Mouse (Mus musculus) thymus, postnatal 25 days (tissue): Measurements from ENCODE around the gene 1810049J17Rik.
"Not testable (repeated sequence)": the region's sequence is repeated elsewhere in the genome, so short reads cannot be mapped to it uniquely, and the experiment has no call there.

Experiments
- DNase-seq: peaks from one replicate; pipeline ENCODE4 v3.0.0; 2022

Gene 1810049J17Rik

DNA sequence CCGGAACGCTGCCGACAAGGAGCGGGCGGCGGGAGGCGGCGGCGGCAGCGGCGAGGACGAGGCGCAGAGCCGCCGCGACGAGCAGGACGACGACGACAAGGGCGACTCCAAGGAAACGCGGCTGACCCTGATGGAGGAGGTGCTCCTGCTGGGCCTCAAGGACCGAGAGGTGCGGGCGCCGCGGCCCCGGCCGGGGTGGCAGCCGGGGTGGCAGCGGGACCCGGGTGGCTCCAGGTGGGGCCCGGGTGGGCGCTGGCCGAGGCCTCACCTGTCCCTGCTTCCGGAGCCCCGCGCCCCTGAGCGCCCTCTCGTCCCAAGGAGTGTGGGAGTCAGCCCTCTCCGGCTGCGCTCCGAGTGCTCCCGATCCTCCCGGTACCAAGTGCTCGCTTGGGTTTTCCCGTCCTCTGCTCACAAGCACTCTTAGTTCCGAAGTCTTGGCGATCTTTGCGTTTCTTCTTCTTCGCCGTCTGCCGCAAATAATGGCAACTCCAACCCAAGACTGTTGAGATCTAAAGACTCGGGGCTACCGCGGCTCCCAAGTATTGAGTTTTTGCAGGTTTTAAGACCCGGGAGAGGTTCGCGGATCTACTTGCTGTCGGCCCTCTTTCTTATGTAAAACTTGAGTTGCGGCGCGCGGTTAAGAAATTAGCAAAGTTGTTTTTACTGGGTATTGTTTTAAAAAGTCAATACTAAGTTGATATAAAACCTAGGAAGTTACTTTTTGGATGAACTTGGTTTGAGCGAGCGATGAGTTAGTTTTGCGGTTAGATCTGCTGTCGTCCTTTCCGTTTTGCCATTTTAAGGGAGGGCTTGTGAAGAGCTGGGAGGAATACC lies at the start of gene 1810049J17Rik:
Gene 1810049J17Rik (minus strand): TSS at position 112 of the 834 bp plus-strand sequence.
- DNase-seq: peak; percentile 60

DNA sequence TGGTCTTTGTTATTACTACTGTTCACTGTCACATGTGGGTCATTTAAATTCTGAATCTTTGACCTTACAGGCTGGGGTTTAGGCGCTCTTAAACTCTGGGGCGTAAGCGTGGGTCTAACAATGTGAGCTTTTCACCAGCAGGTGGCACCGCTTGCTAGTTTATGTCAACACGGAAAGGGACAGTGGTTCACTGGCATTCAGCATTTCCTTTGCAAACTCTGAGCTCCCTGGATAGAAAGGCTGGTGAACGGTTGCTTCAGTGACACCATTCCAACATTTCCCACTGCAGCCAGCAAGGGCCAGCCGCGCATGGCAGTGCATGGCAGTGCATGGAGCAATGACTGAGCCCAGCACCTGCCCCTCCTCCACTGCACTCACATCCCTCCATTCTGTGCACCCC lies 49.5 kb upstream of the 1810049J17Rik start:
- DNase-seq: peak; percentile 75

DNA sequence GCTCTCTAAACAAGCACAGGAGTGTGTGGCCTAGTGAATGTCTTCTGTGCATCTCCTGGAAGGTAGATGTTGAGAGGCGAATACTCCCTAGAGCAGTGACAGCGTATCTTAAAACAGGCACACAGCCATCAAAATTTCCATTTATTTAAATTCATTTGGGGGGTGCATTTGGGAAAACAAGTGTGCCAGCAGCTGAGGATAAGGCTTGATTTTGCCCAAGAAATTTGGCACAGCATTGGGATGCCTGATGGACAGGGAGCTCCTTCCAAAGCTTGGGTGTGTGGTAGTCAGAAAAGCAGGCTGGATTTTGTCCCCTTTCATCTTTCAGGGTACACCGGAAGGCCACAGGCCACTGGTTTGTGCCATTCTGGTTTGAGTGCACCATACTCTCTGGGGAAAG lies 48.4 kb upstream of the 1810049J17Rik start:
- DNase-seq: no peak

DNA sequence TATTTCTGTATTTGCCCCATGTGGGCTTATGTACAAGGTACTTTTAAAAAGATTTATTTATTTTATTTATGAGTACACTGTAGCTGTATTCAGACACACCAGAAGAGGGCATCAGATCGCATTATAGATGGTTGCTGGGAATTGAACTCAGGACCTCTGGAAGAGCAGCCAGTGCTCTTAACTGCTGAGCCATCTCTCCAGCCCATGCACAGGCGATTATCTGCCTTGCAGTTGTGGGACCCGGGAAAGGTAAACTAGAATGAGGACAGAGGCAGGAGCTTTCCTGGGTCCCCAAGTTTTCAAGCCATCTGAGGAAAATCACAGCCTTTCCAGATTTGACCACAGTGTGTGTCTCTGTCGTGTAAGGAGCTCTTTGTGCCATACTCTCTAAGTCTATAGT lies 47.2 kb upstream of the 1810049J17Rik start:
- no peak for DNase-seq

DNA sequence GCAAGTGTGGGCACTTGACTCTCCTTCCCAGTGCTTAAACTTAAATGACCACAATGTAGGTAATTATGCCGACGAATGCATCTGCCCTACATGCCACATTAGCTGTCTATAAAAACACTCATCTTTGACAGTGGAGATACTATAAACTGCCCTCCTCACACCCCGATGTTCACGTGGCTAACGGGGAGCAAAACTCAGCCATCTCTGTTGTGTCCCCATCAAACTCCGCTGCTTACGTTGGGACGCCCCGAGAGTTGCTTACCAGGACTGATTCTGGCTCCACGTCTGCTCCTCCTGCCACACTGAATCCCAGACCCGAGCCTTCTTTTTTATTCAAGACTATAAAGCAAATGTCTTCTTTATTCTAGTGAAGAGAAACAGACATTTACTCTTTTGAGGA lies 46.7 kb upstream of the 1810049J17Rik start:
- DNase-seq: no peak

DNA sequence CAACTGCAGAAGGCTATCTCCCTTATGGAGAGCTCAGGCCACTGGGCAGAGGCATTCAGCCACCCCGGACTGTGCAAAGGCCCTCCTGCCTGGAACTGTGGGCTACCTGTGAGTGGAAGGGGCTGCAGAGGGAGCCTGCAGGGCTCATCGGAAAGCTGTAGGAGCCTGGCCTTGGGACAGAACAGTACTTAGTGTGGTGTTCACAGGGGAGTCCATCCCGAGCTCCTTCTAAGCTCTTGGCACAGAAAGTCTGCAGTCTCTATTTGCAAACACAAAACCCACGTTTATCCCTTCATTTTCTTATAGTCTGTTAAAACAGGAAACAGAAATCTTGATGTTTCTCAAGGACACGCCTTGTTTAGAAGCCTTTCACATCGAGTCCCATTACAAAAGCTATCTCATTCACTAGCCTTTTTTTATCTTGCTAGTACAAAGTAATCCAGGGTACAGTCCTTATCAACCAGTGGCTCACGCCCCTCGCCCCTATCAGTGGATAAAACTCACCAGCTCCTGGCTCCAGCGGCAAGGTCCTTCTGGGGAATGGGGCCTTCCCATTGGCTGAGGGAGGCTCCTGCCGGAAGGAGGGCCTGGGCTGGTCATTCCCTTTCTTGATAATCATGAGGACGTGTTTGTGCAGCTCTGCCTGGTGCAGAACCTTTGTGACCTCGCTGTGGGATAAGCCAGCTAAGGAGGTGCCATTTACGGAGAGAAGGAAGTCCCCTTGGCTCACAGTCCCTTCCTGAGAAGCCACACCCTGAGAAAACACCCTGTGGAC lies 45.8 kb upstream of the 1810049J17Rik start:
- DNase-seq: no peak

DNA sequence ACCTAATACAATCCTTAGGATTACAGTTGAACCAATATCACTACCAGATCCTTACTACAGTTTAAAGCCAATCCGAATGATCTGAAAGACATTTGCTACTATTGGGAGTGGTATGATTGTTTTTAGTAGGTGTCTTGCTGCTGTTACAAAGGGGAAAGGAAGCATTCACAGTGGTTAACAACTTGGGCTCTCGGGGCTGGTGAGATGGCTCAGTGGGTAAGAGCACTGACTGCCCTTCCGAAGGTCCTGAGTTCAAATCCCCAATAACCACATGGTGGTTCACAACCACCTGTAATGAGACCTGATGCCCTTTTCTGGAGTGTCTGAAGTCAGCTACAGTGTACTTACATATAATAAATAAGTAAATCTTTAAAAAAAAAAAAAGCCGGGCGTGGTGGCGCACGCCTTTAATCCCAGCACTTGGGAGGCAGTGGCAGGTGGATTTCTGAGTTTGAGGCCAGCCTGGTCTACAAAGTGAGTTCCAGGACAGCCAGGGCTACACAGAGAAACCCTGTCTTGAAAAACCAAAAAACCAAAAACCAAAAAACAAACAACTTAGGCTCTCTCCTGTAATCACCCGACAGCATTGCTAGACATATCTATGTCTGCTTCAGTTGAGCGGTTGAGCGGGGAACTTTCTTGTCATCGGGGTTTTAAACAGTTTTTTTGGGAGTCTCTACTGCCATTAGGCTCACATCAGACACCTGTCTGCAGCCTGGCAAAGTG lies 45.0 kb upstream of the 1810049J17Rik start:
- not testable (repeated sequence) for DNase-seq

DNA sequence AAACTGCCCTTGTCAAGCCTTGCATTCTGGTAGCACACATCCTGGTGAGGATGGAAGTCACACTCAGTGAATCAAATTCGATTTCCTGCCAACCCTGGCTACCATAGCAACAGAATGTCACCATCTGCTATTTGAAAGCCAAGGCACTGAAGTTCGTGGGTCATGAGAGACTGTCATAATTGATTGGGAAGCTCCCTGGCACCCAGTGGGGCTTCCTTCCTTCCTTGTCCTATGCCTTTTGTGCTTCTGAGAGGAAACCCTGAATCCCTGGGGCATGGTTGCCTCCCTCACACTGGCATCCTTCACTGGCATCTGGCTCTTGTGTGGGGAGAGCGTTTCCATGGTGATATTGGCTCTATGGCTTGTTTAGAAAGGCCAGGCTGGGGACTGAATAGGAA lies 44.4 kb upstream of the 1810049J17Rik start:
- DNase-seq: no peak

DNA sequence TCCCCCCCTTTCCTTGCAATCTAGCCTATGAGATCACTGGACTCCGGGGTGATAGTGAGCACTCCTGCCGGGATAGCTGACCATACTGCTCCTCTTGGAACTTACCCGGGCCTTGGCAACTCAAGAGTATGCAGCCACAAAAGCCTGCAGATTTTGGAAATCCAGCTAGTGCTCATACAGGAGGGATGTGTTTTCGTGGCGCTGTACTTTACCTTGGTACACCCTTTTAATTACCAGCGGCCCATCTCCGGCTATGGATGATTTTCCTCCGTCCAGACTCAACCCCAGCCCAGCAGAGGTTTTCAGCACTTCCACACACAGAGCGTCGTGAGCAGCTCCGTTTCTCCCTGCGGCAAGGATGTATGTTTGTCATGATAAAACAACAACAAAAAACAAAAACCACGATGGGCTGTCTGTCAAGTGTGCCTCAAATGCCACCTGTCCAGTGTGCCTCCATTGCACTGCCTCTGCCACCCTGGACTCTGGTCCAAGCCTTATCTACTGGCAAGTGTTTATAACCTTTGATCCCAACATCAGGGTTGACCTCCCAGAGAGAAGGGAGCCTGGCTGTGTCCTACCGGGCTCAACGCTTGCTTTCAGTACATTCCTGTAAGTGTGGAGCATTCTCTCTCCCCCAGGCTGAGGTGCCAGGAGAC lies 43.8 kb upstream of the 1810049J17Rik start:
- no peak for DNase-seq

DNA sequence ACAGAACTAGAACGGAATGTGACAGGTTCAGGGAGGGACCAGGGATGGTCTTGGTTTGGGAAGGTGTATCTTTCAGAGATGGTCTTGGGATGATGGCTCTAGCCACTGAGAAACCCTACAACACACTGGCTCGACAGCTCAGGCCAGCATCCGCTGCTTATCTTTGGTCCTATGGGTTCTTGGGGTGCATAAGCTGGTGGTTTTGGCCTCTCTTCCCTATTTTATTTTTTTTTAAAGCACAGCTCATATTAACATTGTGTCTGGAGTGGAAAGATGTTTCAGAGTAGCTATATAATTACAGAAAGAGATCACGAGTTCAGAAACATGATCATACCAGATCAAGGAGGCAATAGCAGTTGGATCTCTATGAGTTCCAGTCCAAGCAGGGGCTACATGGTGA lies 42.4 kb upstream of the 1810049J17Rik start:
- no peak for DNase-seq

DNA sequence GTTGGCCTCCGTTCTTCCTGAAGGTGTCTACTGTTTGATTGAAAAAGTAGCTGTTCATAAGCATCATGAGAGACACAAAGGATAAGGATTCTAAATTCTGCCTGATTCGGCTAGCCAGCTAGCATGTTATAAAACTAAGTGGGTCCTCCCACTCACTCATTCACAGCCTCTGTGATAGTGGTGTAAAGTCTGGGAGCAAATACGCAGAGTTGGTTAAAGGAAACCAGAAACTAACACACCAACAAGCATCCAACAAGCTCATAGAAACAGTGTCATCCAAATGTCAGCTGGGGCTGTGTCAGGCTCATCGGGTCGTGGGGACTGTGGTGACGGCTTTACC lies 41.0 kb upstream of the 1810049J17Rik start:
- DNase-seq: no peak

DNA sequence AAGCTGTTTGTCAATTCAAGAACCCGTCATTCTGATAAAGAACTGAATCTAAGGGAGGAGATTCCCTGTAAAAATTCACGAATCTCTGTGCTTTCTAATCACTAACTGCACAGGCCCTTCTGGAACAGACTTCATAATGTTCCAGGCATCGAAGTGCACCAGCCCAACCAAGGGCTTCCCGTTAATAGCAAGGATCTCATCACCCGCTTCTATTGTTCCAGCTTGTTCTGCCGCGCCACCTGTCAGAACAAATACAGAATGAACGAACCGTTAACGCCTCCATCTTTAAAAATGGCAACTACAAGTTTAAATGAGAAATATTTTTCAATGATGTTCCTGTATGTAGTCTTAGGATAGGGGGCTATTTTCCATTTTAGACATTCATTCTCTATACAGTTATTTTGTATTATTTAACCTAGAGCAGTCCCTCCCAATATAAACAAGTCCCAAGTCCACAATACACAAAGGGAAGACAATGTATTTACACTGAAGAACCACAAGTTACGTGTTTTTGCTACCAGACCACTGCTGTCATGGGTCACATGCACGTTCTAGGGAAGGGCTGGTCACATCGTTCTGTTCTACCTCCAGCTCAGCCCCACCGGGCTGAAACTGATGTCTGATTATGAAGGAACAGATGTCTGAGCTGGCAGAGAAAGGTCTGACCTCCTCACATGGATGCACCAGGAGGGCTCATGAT lies 40.5 kb upstream of the 1810049J17Rik start:
- DNase-seq: no peak

DNA sequence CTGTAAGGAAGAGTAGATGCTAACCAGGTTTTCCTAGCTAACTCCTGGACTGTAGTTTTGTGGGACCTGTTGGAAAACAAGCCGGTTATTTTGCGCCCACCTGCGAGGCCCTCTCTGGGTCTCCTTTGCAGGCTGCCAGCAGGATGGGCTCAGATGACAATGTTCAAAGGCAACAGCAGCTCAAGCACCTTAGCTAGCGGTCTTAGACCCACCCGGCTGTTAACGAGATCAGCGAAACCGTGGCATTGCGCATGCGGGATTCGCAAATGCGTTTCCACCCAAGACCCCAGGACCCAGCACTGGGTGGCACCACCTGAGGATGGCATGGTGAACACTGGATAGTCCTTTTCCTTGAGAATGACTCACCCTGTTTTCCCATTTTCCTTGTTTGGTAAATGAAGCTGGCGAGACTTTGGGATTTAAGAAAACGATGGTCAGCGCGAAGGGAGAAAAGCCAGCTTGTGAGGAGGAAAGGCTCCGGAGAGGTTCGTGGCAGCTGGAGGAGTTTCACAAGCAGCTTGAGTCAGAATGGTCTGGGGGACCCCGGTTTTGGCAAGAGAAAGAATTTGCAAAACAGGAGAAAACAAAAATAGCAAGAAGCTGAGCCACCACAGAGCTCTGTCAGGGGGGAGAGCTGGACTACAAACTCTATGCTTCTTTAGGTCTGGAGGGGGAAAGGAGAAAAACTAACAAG lies 39.0 kb upstream of the 1810049J17Rik start:
- no peak for DNase-seq

DNA sequence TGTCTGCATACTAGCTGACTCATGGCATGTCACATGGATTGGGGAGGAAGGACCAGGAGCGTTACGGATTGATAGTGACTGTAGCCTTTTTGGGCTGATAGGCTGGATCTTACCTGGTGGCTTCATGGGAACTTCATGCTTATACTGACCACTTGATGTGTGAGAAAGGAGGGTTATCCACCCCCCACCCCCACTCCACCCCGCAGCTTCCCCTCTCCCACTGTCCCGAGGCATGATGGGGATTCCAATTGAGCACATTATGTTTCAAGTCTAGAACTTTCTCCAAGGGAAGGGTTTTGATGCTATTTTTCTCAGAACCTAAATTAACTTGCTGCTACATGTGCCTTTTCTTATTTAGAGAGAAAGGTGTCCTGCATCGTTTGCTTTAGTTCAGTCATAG lies 36.7 kb upstream of the 1810049J17Rik start:
- no peak for DNase-seq

DNA sequence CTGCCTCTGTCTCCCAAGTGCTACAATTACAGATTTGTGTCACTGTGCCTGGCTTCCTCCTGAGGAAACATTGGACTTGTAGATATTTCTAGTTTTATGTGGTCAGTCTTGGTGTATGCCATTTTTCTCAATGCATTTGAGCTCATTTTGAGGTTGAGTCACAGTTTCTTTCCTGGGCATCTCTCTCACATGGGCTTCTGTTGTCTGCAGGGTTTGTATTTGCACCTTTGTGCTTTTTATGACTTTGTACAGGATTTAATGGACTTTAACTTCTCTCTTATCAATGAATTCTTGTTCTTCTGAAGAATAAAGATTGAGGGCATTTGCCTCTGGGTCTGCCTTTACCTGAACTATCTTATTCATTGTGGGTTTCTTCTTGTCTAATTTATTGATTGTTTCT lies 35.8 kb upstream of the 1810049J17Rik start:
- no peak for DNase-seq

DNA sequence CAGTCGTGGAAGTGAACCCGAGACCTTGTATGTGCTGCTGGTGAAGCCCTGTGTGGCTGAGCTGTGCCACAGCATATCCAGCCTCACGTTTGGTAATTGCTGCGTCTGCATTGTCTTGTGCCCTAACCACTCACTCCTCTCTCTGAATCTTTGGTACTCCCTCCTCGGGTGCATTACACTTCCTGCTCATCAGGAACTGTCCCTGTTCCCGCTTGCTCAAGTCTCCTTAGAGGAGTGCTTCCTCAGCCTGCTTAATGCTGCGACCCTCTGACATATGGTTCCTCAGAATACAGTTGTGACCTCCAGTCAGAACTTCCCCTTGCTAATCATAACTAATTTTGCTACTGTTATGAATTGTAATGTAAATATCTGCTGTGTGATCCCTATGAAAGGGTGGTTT lies 34.2 kb upstream of the 1810049J17Rik start:
- no peak for DNase-seq

DNA sequence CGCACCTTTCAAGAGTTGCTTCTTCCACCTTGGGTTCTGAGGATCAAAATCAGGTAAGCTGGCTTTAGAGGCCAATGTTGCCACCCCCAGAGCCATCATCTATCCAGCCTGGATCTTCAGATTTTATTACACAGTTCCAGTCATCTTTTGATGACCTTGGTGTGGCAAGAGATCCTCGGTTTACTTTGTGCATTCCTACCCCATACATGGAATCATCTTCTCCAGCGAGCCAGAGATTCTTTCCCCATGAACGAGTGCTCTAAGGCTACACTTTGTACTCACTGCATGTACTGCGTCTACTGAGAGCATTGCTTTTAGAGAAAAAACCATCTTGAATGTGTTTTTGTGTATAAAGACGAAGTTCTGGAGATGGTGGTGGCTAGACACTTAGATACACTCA lies 33.6 kb upstream of the 1810049J17Rik start:
- DNase-seq: no peak

DNA sequence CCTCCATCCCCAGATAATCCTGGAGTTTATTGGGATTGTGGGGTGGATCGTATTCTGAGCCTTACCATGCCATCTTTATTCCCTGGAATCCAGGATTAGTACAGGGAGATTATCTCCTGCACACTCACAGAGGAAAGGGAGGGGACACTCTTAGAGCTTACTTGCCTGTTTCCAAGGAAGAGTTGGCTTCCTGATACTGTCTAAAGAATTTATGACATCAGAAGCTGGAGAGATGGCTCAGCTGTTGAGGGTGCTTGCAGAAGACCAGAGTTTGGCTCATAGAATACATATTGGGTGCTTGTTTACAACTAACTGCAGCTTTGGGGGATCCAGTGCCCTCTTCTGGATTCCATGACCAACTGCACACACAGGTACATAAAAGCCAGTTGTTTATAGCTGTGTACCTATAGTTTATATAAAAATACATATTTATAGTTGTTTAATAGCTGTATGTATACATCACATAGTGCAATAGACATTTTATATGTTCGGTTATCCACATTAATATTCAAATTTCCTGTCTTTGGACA lies 32.6 kb upstream of the 1810049J17Rik start:
- no peak for DNase-seq

DNA sequence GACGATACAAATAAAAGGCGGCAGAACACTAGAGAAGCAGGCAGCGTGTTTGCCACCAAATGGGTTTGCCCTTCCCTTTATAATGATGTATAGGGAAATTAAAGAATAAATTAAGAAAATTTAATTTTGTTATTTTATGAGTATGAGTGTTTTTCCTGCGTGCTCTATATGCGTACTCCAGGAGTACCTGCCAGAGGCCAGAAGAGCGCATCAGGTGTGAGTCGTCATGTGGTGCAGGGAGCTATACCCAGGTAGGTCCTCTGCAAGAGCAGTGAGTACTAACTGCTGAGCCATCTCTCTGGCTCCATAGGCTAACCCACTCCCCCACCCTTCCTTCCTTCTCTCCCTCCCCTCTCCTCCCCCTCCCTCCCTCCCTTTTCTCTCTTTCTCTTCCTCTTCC lies 29.8 kb upstream of the 1810049J17Rik start:
- no peak for DNase-seq

DNA sequence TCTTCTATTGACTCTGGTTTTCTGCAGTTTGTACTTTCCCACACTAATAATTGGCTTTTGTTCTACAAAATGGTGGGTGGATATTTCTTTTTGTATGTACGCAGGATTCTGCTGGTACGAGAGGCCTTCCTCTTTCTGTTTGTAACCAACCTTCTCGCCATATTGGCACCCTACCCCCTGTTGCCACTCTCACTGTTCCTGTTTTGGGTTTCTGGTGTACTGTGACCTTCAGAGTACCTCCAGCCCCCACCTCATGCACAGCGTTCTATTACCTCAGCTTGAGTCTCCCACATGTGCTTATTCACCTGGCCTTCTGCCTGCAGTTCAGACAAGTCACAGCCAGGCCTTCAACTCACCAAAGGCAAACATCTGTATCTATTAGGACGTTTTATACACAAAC lies 28.1 kb upstream of the 1810049J17Rik start:
- no peak for DNase-seq

DNA sequence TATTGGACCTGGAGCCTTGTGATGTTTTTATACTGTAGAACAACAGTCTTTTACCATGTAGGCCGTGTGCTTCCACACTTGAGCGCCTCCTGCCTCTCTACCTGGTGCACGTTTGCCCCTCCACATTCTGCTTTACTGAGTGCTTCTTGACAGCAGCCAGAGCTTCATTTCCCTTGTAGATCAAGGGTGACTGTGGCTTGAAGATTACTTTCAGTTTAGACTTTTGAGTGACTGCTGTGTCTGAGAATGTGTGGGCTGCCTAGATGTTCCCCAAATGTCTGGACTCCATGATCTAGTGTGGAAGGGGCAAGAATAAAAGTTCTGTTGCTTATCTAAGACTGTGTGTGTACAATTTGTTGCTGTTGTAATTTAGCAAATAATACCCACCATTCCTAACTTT lies 27.3 kb upstream of the 1810049J17Rik start:
- no peak for DNase-seq

DNA sequence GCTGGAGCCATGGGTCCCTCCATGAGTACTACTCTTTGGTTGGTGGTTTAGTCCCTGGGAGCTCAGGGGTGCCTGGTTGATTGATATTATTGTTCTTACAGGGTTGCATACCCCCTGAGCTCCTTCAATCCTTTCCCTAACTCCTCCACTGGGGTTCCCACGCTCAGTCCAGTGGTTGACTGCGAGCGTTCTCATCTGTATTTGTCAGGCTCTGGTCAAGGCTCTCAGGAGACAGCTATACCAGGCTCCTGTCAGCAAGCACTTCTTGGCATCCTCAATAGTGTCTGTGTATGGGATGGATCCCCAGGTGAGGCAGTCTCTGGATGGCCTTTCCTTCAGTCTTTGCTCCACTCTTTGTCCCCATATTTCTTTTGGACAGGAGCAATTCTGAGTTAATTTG lies 25.2 kb upstream of the 1810049J17Rik start:
- DNase-seq: no peak
